Mouse (Mus musculus): ENCODE data around the gene C9.

The C9 gene

DNA sequence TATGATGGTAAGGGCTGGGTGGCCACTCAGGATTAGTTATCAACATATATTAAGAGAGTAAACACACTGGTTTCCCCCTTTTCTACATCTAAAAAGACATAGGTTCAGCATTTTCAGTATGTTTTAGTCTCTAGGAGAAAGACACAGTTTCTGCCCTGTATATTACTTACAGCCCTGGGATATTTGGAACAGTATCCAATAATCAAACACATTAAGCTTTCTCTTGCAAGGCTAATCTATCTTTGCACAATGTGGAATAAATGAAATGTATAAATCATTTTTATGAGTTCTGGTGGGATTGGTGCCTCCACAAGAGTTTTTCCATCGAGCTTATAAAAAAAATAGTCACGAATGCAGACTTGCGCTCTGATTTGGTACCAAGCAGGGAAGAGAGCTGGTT lies 24.3 kb downstream of the C9 start:
- in situ Hi-C loops (cut with MseI, MboI), result no loop called here

DNA sequence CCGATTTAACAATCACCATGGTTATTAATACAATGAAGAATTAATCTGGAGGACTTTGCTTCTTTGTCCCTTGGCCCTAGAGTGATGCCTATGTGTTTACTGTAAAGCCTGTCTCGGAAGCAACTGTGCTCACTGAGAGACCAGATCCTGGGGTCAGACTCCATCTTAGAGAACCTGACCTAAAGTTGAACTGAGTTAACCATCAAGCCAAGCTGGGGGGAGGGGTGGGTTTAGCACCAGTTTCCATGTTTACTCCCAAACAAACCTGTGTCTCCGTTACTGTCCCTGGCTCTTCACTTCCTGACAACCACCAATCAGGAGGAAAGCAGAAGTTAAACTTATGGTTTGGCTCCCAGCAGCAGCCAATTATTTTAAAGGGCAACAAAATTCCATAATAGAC lies 38.4 kb downstream of the C9 start:
- in situ Hi-C loops (cut with MseI, MboI), result no loop called here

DNA sequence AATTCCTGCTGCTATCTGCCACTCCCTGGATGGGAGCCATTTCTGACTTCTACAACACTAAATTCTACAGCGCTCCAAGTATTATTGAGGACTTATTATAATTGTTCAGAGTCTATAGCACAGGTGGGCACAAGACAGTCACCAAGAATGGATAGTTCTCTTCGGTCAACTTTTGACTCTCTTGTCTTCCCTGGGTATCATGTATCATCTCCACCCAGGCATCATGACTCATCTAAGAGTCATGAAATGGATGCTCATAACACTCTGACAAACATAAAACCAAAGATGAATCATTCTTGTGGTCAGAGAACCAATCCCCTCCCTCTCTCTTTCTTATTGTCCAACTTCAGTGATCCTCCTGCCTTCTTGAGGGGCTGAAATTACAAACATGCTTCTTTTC lies 47.3 kb downstream of the C9 start:
- in situ Hi-C loops (cut with MseI, MboI), result loop anchor here (5.0 kb wide), 1 partner anchor 580 kb away; no protein-coding TSS in a partner anchor

DNA sequence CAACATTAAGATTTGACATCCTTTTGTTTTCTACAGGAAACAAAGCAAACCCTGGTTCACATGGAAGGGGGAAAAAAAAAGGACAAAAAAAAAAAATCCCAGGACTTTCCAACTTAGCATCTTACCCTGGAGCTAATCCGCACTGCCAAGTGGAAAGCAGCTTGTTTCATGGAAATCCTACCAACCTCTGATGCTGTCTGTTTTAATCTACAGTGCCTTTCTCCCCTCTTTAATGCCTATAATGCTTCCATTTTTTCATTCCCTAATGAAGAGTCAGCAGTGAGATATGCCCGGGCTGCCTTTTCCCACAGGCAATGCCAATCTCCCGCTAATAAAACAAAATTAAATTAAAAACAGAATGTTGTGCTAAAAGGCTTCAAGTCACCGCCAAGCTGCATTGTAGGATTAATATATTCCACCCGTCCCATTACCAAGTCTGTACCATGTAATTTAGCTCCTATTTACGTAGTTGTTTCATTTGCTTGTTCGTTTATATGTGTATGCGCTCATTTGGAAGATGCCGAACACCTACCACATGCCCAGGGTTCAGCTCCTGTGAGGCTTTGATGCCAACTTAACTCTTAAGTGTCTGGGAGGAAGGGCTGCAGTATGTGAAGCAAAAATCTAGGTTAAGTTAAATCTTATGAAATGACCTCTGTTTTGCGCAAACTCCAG lies 53.4 kb downstream of the C9 start:
- in situ Hi-C loops (cut with MseI, MboI), result no loop called here

DNA sequence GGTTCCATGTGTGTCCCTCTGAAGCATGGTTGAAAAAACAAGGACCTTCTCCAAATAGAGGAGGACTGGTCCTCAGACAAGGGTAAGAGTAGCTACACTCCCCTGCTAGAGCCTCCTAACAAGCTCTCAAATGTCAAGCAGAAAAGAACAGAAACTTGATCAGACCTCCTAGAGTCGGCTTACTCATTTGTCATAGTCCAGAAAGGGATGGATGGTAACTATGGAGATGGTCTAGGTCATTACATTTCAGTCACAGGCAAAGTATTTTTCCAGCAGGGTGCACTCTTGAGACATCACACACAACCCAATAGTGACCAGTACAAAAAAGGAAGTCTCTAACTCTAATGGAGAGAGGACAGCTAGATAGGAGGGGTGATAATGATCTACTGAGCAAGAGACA lies 55.7 kb downstream of the C9 start:
- in situ Hi-C loops (cut with MseI, MboI), result no loop called here

DNA sequence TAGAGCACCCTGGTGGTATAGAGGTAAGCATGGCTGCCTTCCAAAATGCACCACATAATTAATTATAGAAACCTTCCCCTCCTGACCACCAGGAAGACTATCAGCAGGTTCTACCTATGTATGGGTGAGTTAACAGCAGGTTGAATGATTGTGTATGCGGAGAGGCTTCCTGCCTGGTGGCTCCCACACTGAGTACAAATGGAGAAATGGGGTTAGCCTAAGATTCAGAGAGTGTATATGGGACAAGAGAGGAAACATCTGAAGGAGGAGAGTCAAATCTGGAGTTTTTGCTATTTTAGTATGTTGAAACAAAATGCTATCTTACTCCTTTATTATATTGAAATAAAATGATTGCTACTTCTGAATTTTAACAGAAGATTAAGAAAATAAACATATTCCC lies 72.4 kb downstream of the C9 start:
- in situ Hi-C loops (cut with MseI, MboI), result no loop called here

DNA sequence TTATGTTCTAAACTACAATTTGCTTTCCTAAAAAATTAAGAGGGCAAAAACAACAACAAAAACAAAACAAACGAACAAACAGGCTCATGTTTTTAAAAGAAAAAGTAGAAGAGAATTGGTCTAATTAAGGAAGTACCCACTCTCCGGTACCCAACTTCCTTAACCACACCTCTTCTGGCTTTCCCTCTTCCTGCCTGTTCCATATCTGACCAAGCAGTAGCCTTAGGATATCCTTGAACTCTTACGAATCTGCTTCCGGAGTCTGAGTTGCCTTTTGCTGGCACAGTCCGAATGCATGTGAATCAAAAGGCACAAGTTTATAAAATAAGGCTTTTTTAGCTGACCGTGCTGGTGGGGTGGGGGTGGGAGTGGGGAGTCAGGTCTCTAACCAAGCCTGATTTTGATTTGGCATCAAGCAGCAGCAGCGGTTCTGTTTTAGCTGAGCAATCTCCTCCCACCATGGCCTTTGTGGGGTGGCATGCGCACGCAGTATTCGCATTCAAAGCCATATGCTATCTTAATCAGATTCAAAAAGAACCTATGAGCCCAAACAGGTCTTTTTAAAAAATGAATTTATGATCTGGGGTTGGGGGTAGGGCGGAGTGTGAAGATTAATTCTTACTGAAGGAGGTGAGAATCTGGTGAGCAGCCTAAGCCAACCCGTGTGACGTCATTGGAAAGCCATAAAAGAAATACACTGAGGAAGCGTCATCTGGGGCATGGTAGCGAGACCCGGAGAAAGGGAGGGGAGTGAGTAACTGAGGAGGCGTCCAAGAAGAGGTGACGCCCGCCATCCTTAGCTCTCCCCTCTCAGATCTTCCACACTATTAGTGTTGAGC lies 74.5 kb downstream of the C9 start:
- in situ Hi-C loops (cut with MseI, MboI), result no loop called here

DNA sequence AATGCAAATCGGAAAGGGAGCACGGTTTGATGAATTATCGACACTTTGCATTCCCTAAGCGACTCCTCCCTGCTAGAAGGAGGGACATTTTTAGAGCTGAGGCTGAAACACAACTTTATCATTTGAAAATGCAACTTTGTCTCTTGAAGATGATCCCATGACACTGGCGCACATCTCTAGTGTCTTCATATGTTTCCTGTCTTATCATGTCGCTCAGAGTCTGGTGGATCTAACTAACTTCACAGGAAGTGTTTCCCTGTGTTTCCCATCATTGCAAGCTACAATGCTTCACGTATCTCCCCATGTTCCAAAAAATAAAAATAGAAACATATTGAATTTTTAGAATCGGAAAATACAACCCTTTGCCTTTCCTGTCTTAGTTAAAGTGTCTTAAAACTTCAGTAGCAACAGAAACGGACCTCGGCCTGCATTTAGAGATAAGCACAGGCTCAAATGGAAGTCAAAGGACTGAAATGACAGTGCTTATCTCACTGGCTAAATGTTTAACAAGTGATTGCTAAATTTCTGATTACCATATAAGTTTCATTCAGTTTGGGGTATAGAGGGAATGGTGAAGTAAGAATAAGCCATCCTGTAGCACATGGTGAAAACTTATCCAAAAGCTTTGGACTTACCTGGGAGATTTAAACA lies 75.5 kb downstream of the C9 start:
- in situ Hi-C loops (cut with MseI, MboI), result no loop called here

DNA sequence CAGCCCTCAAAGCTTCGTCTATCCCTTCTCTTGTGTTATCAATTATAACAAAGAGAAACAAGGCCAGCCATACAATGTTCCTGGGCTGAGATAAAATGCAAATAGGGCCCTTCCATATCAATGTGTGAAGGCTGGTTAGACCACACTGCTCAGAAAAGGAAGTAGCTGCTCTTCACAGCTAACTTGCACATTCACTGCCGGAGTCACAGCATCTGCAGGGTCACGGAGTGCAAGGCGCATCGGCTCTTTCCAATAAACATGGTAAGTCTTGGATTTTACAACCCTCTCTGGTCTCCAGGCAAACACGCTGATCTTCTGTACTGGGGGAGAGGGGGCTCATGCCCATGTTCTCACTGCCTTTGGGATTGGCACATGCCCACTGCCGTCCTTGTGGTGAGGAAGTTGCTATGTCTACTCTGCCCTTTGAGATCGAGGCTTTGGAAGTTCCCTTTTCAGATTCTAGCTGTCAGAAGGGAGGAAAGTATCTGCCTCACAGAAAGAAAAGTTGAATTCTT lies 77.6 kb downstream of the C9 start, which contains the start of gene Fyb:
TSS of gene Fyb (plus strand) at position 201 of the 515 bp plus-strand sequence.
- in situ Hi-C loops (cut with MseI, MboI), result no loop called here

DNA sequence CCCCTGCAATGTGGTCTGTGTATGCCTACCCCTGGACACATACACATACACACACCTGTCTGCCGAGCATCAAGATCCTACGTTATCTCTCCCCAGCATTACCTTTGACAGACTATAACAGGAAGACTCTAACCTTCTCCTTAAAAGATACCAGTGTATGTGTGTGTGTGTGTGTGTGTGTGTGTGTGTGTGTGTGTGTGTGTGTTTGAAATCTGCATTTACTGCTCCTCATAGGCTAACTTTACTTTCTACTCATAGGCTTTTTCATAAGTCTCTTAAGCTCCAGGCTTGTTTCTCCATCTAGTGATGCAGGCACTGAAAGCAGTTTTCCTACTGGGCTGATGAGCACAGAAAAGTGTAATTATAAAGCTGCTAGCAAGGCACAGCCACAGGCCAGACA lies 79.7 kb downstream of the C9 start:
- in situ Hi-C loops (cut with MseI, MboI), result no loop called here

DNA sequence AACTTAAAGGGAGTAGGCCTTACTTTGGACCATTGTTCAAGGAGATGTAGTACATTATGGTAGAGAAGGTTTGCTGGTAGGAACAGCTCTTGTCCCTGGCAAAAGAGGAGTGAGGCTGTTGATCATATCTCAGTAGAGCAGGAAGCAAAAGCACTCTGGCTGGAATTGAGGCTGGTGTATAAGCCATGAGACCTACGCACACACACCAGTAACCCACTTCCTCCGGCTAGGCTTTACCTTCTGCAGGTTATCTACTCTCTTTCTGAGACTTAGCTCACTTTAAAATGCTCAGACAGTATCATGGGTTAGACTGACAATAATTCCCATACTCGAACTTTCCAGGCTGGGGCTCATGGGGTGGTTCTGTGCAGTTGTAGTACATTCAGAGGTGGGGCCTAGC lies 80.3 kb downstream of the C9 start:
- in situ Hi-C loops (cut with MseI, MboI), result no loop called here

DNA sequence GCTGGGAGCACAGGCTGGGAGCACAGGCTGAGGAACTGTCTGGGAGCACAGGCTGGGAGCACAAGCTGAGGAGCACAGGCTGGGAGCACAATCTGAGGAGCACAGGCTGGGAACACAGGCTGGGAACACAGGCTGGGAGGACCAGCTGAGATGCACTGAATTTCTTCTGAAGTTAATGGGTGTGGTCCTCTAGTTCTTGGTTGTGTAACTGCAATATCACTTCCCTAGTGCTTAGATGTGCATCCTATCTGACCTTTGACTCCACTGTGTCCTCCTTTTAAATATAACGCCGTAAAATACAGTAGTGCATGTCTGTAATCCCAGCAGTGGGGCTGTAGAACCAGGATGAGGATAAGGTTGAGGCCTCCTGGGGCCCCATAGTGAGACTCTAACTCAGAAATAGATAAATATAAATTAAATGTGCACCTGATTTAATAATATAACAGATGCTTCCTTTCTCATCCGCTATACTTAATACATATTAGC lies 88.8 kb downstream of the C9 start:
- in situ Hi-C loops (cut with MseI, MboI), result no loop called here

DNA sequence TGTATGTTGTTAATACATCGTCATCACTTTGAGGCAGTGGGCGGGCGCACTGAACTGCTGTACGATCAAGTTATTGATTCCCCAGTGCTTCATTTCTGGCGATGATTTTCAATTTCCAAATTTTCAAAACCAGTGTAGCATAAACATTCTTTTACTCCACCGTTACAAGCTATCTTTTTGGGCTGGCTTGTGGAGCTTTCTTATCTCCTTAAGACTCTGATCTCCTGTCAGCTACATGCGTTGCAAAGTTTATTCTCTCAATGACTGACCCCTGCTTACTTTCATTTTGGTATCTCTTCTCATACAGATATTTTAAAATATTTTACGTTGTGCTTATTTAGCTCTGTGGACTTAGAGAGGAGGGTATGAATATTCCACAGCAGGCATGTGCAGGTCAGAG lies 89.5 kb downstream of the C9 start:
- in situ Hi-C loops (cut with MseI, MboI), result no loop called here

DNA sequence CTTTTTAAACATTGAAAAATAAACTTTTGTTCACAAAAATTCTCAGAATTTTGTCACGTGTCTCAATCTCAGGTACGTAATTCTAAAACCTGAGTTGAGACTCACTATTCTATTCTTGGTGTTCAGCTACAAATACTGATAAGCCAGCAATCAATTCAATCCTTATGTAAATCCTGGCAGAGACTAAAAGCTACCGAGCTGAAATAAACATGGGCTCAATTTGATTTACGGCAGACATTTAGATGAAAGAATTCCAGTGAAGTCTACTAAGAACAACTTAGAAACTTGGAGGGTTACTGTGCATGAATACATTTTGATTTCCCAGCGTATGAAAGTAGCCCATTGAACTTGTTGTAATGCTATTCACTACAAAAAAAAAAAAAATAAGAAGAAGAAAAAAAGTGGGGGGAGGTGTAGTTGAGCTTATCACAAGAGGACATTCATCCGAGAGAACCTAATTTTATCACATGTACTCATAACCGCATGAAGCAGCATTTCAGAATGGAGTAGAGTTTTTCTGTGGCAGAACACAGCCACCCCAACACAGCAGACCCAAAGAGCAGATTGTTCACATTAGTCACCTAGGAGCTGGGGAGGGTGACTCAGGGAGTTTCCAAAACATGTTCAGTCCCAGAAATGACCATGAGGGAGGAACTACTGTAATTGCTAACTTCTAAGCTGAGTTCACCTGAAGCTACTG lies 94.7 kb downstream of the C9 start:
- in situ Hi-C loops (cut with MseI, MboI), result no loop called here
